Mouse (Mus musculus) splenic B cell, adult 2 months (primary cell): ENCODE results near the gene Rps11.

ENCODE experiments used
- DNase-seq: peaks from one replicate; pipeline ENCODE4 v3.0.0-alpha.2; 2011; ENCODE audit warnings: low read depth, low spot score
- H3K27me3 ChIP-seq: 2 replicates; pipeline ENCODE4 v1.6.1; 2012; ENCODE audit warnings: mild to moderate bottlenecking, low read length, moderate library complexity, mixed read lengths; ENCODE audit not compliant: control insufficient read depth, poor library complexity, insufficient read depth, severe bottlenecking
- H3K36me3 ChIP-seq: 2 replicates; pipeline ENCODE4 v1.6.1; 2012; ENCODE audit warnings: mild to moderate bottlenecking, low read length, moderate library complexity, mixed read lengths; ENCODE audit not compliant: control insufficient read depth, poor library complexity, insufficient read depth, severe bottlenecking

The Rps11 gene

DNA sequence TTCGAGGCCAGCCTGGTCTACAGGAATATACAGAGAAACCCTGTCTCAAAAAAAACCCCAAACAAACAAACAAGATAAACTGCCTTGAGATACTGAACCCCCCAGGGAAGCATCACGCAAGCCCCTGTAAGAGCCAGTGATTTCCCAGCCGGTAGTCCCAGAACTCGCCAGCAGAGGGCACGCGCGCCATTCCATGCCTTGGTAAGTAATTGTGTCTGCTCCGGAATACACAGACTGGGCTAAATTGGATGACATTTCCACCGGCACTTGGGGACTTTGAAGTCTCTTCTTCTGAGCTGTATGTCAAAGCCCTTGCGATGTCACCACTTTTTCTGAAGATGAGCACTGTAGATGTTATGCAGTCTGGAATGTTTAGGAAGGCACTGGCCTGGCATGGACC, 44.4 kb downstream of the Rps11 start:
- DNase-seq = peak; percentile 93
- Histone ChIP-seq H3K27me3 (no peaks in the 10 kb centered on the region), H3K36me3 (peaks cover 9% of the 10 kb centered on the region)

DNA sequence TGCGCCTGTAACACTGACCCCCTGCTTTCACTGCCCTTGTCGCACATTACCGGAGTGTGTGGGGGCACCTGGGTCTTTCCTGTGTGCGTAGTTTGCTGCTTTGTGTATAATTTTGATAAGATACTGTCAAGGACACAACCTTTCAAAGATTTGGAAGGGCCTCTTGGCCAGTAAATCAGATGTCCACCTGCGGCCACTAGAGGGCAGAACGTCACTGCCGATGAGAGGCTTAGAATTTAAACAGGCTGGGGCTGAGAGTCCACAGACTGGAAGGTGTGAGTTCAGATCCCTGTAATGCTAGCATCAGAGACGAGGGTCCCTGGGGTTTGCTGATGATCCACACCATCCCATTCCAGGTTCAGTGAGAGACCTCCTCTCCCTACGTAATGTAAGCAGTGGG, 45.7 kb downstream of the Rps11 start:
- DNase-seq = peak; percentile 87
- peaks cover 9% of the 10 kb centered on the region for H3K36me3 ChIP-seq
- no peaks in the 10 kb centered on the region for H3K27me3 ChIP-seq

DNA sequence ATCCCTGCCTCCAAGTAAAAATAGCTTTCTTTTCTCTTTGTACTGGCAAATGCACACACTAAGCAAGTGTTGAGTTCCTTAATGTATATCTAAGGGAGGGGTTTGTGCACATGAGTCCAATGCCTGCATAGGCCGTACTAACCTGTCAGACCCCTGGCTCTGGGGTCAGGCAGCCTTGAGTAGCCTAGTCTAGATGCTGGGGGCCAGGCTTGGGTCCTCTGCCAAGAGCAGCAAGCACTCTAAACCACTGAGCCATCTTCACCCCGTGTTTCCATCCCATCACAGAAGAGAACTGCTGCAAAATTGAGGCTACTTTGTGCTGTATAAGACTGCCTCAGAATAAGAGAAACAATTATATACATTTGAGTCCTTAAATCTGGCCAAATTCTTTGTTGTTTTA, 46.4 kb downstream of the Rps11 start:
- Histone ChIP-seq H3K36me3 (peaks cover 9% of the 10 kb centered on the region), H3K27me3 (no peaks in the 10 kb centered on the region)
- DNase-seq = no peak

DNA sequence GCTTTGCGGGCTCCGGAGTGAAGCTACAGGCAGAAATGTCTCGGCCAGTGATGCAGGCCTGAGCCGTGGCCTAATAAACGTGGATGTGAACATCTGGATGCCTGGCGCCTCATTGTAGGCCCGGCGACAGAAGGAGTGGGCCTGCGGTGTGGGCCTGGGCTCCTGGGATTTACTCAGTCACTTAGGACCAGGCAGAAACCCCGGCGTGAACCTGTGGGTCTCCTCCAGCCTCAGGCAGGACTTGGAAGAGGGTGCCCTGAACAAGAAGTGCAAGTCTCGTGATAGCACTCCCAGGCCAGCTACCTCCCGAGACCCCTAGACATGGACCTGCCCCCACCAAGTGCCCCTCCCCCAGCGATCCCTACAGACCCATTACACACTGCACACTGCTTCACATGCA, 46.9 kb downstream of the Rps11 start:
- DNase-seq = no peak
- H3K27me3 ChIP-seq = no peaks in the 10 kb centered on the region

DNA sequence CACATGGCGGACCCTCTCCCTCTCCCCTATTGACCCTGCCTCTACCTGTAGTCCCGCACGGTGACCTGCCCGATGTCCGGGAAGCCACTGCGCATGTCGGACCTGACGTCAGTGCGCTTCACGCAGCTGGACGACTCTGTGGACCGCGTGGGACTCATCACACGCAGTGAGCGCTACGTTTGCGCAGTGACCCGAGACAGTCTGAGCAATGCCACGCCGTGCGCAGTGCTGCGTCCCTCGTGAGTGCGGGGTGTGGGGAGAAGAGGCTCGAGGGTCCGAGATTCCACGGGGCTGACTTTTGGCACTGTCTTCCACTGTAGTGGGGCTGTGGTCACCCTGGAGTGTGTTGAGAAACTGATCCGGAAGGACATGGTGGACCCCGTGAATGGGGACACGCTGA, 47.7 kb downstream of the Rps11 start:
- no peak for DNase-seq
- Histone ChIP-seq H3K36me3 (peaks cover 9% of the 10 kb centered on the region), H3K27me3 (no peaks in the 10 kb centered on the region)

More for the DNA sequence above, 46.9 kb downstream of the Rps11 start:
- H3K36me3 ChIP-seq = peaks cover 9% of the 10 kb centered on the region

DNA sequence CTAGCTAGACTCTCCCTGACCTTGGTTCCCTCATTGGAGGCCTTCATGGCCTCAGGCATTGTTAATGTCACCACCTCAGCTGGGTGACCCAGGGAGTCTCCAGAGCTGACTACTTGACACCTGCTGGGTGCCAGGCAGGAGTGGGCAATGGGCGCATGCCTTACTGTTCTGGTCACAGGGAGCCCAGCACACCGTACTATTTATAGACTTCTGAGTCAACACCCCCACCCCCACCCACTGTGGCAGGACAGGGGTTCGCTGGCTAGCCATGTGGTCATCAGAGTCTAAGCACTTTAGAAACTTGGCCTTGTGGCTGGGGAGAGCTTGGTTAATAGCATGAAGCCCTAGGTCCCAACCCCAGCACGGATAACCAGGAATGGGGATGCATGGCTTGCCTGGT, 48.8 kb downstream of the Rps11 start:
- DNase-seq = no peak
- peaks cover 9% of the 10 kb centered on the region for H3K36me3 ChIP-seq
- H3K27me3 ChIP-seq = no peaks in the 10 kb centered on the region

DNA sequence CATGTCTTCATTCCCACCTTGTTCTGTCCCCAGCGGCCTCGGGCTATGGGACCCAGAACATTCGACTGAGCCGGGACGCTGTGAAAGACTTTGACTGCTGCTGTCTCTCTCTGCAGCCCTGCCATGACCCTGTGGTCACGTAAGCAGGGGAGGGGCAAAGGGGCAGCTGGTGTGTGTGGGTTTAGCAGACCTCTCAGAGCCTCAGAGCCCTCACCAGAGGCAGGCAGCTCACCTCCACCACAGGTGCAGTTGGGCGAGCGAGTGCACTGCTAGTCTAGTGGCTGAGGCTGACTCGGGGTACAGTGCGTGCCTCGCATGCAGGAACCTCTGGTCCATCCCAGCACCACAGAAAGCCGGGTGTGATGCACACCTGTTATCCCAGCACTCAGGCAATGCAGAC, 50.3 kb downstream of the Rps11 start:
- peaks cover 9% of the 10 kb centered on the region for H3K36me3 ChIP-seq
- DNase-seq = no peak

DNA sequence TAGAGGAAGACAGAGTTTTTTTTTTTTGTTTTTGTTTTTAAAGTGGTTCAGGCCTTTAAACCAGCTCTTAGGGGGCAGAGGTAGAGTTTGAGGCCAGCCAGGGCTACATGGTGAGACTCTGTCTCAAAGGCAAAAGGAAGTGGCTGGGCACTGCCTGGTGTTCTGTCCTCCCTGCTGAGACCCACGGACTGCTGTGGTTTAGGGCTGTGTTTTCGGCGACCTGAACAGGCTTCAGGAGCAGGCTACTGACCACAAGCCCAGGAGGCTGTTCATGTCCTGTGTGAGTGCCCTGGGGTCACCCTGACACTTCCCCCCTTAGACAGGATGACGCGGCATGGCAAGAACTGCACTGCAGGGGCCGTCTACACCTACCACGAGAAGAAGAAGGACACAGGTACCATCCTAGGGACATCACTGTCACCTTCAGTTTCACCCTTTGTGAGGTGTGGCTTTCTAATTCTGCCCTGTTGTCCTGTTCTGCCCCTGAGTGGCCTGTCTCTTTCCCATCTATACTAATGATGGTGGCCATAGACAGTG, 51.0 kb downstream of the Rps11 start:
- H3K27me3 ChIP-seq = no peaks in the 10 kb centered on the region
- DNase-seq = no peak
- H3K36me3 ChIP-seq = peaks cover 9% of the 10 kb centered on the region

More for the DNA sequence above, 50.3 kb downstream of the Rps11 start:
- H3K27me3 ChIP-seq = no peaks in the 10 kb centered on the region
